Mouse (Mus musculus) liver, embryonic 11.5 days (tissue): ENCODE measurements around the gene Enkur. TPM values are rescaled to one million over a fixed set of nuclear protein-coding genes. Genes with fewer than 3 reads are reported as not detected.

Experiments used
- ATAC-seq: fragments of 200-750 bp; cut with Nextera tagmentation; replicated peaks from 2 replicates; pipeline ENCODE4 v1.8.0; 2017; ENCODE audit warnings: moderate number of reproducible peaks, mild to moderate bottlenecking, moderate TSS enrichment, moderate library complexity; ENCODE audit not compliant: low FRiP score
- DNase-seq: peaks from one replicate; pipeline ENCODE4 v3.0.0-alpha.2; 2017; ENCODE audit warnings: low spot score
- H3K27ac ChIP-seq: fragments of 300-500 bp; sonication (generic); 2 replicates; pipeline ENCODE4 v1.5.1; 2014; ENCODE audit warnings: mild to moderate bottlenecking, low read depth, low read length, control low read depth
- H3K27me3 ChIP-seq: fragments of 300-500 bp; sonication (generic); replicated peaks from 2 replicates; pipeline ENCODE4 v1.6.1; 2014; ENCODE audit warnings: low read length, mixed read lengths; ENCODE audit not compliant: control insufficient read depth, insufficient read depth
- H3K36me3 ChIP-seq: fragments of 300-500 bp; sonication (generic); 2 replicates; pipeline ENCODE4 v1.6.1; 2014; ENCODE audit warnings: mild to moderate bottlenecking, low read length, moderate library complexity, mixed read lengths; ENCODE audit not compliant: control insufficient read depth, insufficient read depth
- H3K4me1 ChIP-seq: fragments of 300-500 bp; sonication (generic); replicated peaks from 2 replicates; pipeline ENCODE4 v1.6.1; 2014; ENCODE audit warnings: low read length, mixed read lengths; ENCODE audit not compliant: control insufficient read depth, insufficient read depth
- H3K4me2 ChIP-seq: fragments of 300-500 bp; sonication (generic); 2 replicates; pipeline ENCODE4 v1.6.1; 2014; ENCODE audit warnings: mild to moderate bottlenecking, control low read depth, moderate library complexity
- H3K4me3 ChIP-seq: fragments of 300-500 bp; sonication (generic); 2 replicates; pipeline ENCODE4 v1.5.1; 2014; ENCODE audit warnings: low read depth, low read length, control low read depth
- H3K9ac ChIP-seq: fragments of 300-500 bp; sonication (generic); 2 replicates; pipeline ENCODE4 v1.6.1; 2014; ENCODE audit warnings: low read depth, low read length, control low read depth
- H3K9me3 ChIP-seq: fragments of 300-500 bp; sonication (generic); 2 replicates; pipeline ENCODE4 v1.6.1; 2016; ENCODE audit warnings: low read length, inconsistent platforms, mixed read lengths; ENCODE audit not compliant: control insufficient read depth
- WGBS: fragments of 180-500 bp; shearing (Covaris S2); extraction: QIAGEN DNeasy Blood & Tissue Kit; methylation state at CpG from one replicate; pipeline ENCODE4 v1.1.7; 2014; 5-methylcytosine and 5-hydroxymethylcytosine counted together
- polyA plus RNA-seq: library from polyadenylated mRNA; unstranded; fragments of >200 nt; fragmentation: Nextera tagmentation; extraction: Ambion mirVana; gene quantifications from 2 replicates; pipeline ENCODE4 v1.2.1, GENCODE M21; 2014

Enkur gene
- polyA plus RNA-seq, 1 experiment from 2014 or later, result 0.27 TPM

DNA sequence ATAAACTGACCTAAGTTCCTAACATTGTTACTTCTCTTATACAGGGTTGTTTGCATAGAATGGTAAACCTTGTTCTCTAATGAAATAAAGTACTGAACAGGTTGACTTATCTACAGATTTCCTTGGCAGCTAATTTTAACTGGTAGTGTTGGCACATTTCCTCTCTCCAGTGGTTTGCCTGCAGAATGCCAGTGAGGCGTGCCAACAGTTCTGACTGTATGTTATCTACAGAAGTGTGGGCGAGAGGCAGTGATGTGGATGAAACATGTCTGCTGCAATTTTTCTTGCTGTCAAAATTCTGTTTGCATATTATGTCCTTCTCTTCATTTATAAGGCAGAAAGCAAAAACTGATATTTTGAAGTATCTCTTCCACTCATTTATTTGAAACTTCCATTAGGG is 2.4 kb downstream of the Enkur start:
- Histone ChIP-seq H3K4me2 (no peak overlapping the region), H3K4me3 (no peak overlapping the region), H3K4me1 (no peaks in the 10 kb centered on the region), H3K9ac (no peak overlapping the region), H3K9me3 (no peaks in the 10 kb centered on the region), H3K36me3 (no peaks in the 10 kb centered on the region), H3K27ac (no peak overlapping the region), H3K27me3 (no peaks in the 10 kb centered on the region)
- no peak for DNase-seq
- ATAC-seq, result no peak
- 68% methylated on average over 2 of the region's 2 CpGs for WGBS

DNA sequence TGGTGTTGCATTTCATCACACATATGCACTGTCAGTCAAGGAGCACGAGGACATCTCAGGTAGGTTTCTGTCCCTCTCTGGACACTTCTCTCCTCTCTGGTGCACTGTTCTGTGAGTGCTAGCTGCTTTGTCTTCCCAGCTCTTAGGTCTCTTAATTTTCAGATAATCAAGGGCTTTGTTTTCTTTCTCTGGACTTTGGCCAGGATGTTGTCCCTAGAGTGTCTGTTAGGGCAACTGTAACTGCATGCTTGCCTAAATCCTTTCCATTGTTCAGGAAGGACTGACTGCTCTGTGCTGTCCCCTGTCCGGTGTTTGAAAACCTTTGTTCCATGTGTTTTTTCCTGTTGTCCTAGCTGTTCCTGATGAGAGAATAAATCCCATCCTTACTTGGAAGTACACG is 6.1 kb downstream of the Enkur start:
- DNase-seq, result no peak
- Histone ChIP-seq H3K9me3 (no peaks in the 10 kb centered on the region), H3K4me2 (no peak overlapping the region), H3K27ac (no peak overlapping the region), H3K4me3 (no peak overlapping the region), H3K27me3 (no peaks in the 10 kb centered on the region), H3K36me3 (no peaks in the 10 kb centered on the region), H3K4me1 (no peaks in the 10 kb centered on the region), H3K9ac (no peak overlapping the region)
- ATAC-seq, result no peak
- WGBS, result 55% methylated on average over 3 of the region's 3 CpGs

DNA sequence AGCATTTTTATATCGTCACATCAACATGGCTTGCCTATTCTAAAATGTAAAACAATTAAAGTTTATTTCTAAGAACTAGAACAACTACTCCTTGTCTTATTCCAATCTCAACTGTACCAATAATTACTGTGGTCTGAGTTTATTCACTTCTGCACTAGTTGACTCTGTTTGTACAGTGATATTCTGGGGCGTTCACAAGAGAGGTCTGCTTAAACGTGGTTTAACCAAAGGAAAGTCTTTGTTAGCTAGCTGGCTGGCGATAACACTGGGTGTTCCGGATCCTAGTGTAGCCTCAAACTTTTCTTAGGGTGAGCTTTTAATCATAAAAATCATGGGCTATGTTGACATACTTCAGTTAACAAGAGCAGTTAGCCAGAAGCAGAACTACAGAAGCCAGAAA is 9.9 kb downstream of the Enkur start:
- WGBS, result 87% methylated on average over 5 of the region's 5 CpGs
- Histone ChIP-seq H3K4me1 (no peaks in the 10 kb centered on the region), H3K4me3 (no peak overlapping the region), H3K4me2 (no peak overlapping the region), H3K36me3 (no peaks in the 10 kb centered on the region), H3K9ac (no peak overlapping the region), H3K27me3 (no peaks in the 10 kb centered on the region), H3K27ac (no peak overlapping the region), H3K9me3 (no peaks in the 10 kb centered on the region)
- no peak for DNase-seq
- no peak for ATAC-seq

DNA sequence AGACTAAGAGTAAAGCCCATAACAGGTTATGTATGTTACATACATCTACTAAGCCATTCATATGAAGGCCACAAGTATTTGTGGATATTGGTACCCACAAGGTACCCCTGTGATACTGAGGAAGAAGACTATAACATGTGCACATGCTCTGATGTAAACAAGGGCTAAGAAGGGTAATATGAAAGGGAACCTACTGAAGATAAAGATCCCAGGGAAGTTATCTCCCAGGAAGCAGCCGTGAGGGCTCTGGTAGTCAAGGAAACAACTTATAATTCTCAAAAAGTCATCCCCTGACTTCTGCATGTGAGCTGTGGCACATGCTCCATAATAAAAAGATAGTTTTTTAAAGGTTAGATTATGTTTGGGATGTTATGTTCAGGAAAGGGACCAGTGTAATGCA is 13.9 kb downstream of the Enkur start:
- WGBS, result 47% methylated on average over 1 of the region's 1 CpGs
- Histone ChIP-seq H3K4me1 (no peaks in the 10 kb centered on the region), H3K36me3 (no peaks in the 10 kb centered on the region), H3K27me3 (no peaks in the 10 kb centered on the region), H3K27ac (no peak overlapping the region), H3K9me3 (no peaks in the 10 kb centered on the region), H3K9ac (no peak overlapping the region), H3K4me3 (no peak overlapping the region), H3K4me2 (no peak overlapping the region)
- ATAC-seq (no peak), DNase-seq (no peak)

DNA sequence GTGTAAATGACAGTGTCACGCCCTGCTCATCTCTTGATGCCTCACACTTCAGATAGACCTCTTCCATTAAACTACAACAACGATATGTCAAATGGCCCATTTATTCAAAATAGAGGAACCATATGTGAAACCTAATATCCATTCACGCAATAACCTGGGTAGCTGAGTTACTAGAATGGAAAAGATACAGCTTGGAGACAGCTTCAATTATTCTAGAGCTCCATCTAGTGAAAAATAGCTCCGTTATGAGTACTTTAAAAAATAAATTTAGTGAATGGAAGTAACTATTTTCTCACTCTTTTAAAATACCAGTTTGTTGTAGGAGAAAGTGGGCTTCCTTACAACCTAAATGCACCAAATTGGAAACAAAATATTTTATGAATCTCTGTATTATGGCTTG is 16.6 kb downstream of the Enkur start:
- Histone ChIP-seq H3K9me3 (no peaks in the 10 kb centered on the region), H3K4me1 (no peaks in the 10 kb centered on the region), H3K9ac (no peak overlapping the region), H3K4me3 (no peak overlapping the region), H3K27ac (no peak overlapping the region), H3K36me3 (no peaks in the 10 kb centered on the region), H3K4me2 (no peak overlapping the region), H3K27me3 (no peaks in the 10 kb centered on the region)
- ATAC-seq, result no peak
- 81% methylated on average over 4 of the region's 4 CpGs for WGBS
- DNase-seq, result no peak

DNA sequence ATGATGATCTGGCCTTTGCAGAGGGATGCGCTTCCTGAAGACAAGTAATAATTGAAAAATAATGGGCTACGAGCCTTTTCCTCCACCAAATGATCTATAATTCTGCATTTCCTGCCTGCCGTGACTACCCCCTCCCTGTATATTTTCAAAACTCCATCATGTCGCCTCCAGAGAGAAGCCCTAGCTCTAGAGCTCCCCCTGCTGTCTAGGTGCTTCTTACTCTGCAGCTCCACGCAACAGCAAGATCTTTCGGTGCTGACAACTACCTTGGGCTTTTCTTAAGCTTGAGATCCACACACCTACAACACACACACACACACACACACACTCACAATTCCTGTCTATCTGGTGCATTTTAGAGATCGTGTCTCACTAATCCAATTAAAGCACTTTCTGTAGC is 17.6 kb downstream of the Enkur start:
- no peak overlapping the region for H3K4me2 ChIP-seq
- WGBS, result 54% methylated on average over 7 of the region's 7 CpGs
- H3K27me3 ChIP-seq, result no peaks in the 10 kb centered on the region
- H3K9ac ChIP-seq, result no peak overlapping the region
- H3K4me3 ChIP-seq, result no peak overlapping the region
- no peaks in the 10 kb centered on the region for H3K9me3 ChIP-seq
- ATAC-seq (no peak), DNase-seq (peak; percentile 34)
- no peaks in the 10 kb centered on the region for H3K4me1 ChIP-seq
- no peaks in the 10 kb centered on the region for H3K36me3 ChIP-seq
- no peak overlapping the region for H3K27ac ChIP-seq

DNA sequence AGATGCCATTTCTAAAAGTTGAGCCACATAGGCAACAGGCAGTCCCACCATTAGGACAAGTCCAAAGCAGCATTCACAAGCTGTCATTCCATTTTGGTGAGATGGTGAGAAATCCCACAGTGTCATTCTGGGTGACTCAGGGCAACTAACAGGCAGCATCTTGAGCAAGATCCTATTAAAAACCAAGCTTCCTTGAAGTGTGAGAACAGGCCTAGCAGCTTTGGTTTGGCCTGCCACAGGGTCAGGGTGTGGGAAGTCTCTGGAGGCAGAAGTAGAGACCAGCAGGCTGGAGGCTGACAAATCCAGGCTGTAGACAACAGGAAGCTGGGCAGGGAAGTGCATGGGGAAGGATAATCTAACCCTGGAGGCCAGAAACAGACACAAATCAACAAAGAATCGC is 22.4 kb downstream of the Enkur start:
- H3K36me3 ChIP-seq, result no peaks in the 10 kb centered on the region
- H3K9me3 ChIP-seq, result no peaks in the 10 kb centered on the region
- H3K9ac ChIP-seq, result no peak overlapping the region
- no peak overlapping the region for H3K4me3 ChIP-seq
- ATAC-seq, result no peak
- no peaks in the 10 kb centered on the region for H3K4me1 ChIP-seq
- no peak overlapping the region for H3K4me2 ChIP-seq
- H3K27ac ChIP-seq, result no peak overlapping the region
- no peak for DNase-seq
- no peaks in the 10 kb centered on the region for H3K27me3 ChIP-seq
- WGBS, result 41% methylated on average over 1 of the region's 1 CpGs

DNA sequence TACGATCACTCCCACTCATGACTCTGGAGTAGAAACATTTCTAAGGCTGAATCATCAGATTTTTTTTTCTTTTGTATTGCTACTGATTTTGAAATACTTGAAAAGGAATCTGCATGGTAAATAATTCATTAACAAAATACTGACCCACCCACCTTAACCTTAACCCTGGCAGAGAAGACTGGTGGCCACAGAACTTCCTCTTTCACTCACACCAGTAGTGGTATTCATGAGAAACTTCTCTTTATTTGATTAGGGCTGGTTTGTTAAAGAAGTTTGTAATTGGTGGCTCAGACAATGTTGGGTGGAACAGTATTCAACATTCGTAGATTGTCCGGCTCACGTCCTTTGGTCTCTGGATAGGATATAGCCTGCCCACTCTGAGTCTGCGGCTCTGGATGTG is 26.0 kb downstream of the Enkur start:
- no peak for DNase-seq
- Histone ChIP-seq H3K36me3 (no peaks in the 10 kb centered on the region), H3K9me3 (no peaks in the 10 kb centered on the region), H3K27me3 (no peaks in the 10 kb centered on the region), H3K9ac (no peak overlapping the region), H3K27ac (no peak overlapping the region), H3K4me2 (no peak overlapping the region), H3K4me1 (no peaks in the 10 kb centered on the region), H3K4me3 (no peak overlapping the region)
- 73% methylated on average over 5 of the region's 5 CpGs for WGBS
- no peak for ATAC-seq

DNA sequence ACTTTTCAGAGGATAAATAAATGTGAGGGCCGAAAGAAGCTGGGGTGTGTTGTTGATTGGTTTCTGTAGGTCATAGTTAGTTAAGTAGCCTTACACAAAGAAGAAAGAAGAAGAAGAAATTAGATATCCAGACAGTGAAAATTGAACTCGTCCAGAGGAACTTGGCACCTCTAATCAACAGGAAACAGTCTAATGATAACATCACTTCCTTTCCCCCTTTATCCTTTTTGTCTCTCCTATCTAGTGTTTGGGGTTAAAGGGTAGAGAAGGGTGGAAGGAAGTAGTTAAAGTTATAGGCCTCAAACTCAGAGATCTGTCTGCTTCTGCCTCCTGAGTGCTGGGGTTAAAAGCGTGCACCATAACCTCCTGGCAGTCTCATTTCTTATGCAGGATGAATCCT is 32.4 kb downstream of the Enkur start:
- ATAC-seq, result no peak
- H3K9ac ChIP-seq, result no peak overlapping the region
- H3K27me3 ChIP-seq, result no peaks in the 10 kb centered on the region
- no peaks in the 10 kb centered on the region for H3K36me3 ChIP-seq
- no peak for DNase-seq
- 50% methylated on average over 3 of the region's 3 CpGs for WGBS
- H3K4me1 ChIP-seq, result no peaks in the 10 kb centered on the region
- H3K4me2 ChIP-seq, result no peak overlapping the region
- H3K4me3 ChIP-seq, result no peak overlapping the region
- no peak overlapping the region for H3K27ac ChIP-seq
- H3K9me3 ChIP-seq, result no peaks in the 10 kb centered on the region
